Mouse (Mus musculus) intestine, postnatal 0 days (tissue): ENCODE data around the gene Gm47283. TPM values are rescaled to one million over a fixed set of nuclear protein-coding genes. Genes with fewer than 3 reads are reported as not detected.
"Not testable (repeated sequence)": the region's sequence is repeated elsewhere in the genome, so short reads cannot be mapped to it uniquely, and the experiment has no call there.

Experiments
- ATAC-seq: fragments of 200-750 bp; cut with Nextera tagmentation; 2 replicates; pipeline ENCODE4 v1.8.0; 2017; ENCODE audit warnings: mild to moderate bottlenecking, moderate TSS enrichment, moderate library complexity
- H3K27ac ChIP-seq: fragments of 300-500 bp; sonication (generic); 2 replicates; pipeline ENCODE4 v1.5.1; 2014; ENCODE audit warnings: mild to moderate bottlenecking, low read depth, low read length, moderate library complexity
- H3K27me3 ChIP-seq: fragments of 300-500 bp; sonication (generic); replicated peaks from 2 replicates; pipeline ENCODE4 v1.6.1; 2014; ENCODE audit warnings: low read length, mixed read lengths; ENCODE audit not compliant: control insufficient read depth, insufficient read depth
- H3K36me3 ChIP-seq: fragments of 300-500 bp; sonication (generic); 2 replicates; pipeline ENCODE4 v1.6.1; 2014; ENCODE audit warnings: mild to moderate bottlenecking, moderate library complexity; ENCODE audit not compliant: control insufficient read depth, insufficient read depth
- H3K4me1 ChIP-seq: fragments of 300-500 bp; sonication (generic); replicated peaks from 2 replicates; pipeline ENCODE4 v1.6.1; 2014; ENCODE audit warnings: antibody characterized with exemption, low read length, mixed read lengths; ENCODE audit not compliant: control insufficient read depth, insufficient read depth
- H3K4me2 ChIP-seq: fragments of 300-500 bp; sonication (generic); replicated peaks from 2 replicates; pipeline ENCODE4 v1.6.1; 2014; ENCODE audit warnings: low read depth, mild to moderate bottlenecking, moderate library complexity
- H3K4me3 ChIP-seq: fragments of 300-500 bp; sonication (generic); 2 replicates; pipeline ENCODE4 v1.5.1; 2014; ENCODE audit warnings: low read depth, low read length
- H3K9ac ChIP-seq: fragments of 300-500 bp; sonication (generic); 2 replicates; pipeline ENCODE4 v1.6.1; 2014; ENCODE audit warnings: mild to moderate bottlenecking, low read depth, low read length
- H3K9me3 ChIP-seq: fragments of 300-500 bp; sonication (generic); 2 replicates; pipeline ENCODE4 v1.6.1; 2016; ENCODE audit warnings: mixed run types; ENCODE audit not compliant: control insufficient read depth
- WGBS: fragments of 180-500 bp; shearing (Covaris S2); extraction: QIAGEN DNeasy Blood & Tissue Kit; methylation state at CpG from one replicate; pipeline ENCODE4 v1.1.7; 2014; 5-methylcytosine and 5-hydroxymethylcytosine counted together
- polyA plus RNA-seq: library from polyadenylated mRNA; unstranded; fragments of >200 nt; fragmentation: Nextera tagmentation; extraction: Ambion mirVana; gene quantifications from 2 replicates; pipeline ENCODE4 v1.2.1, GENCODE M21; 2015

The Gm47283 gene
- polyA plus RNA-seq, 1 experiment from 2014 or later: not detected

DNA sequence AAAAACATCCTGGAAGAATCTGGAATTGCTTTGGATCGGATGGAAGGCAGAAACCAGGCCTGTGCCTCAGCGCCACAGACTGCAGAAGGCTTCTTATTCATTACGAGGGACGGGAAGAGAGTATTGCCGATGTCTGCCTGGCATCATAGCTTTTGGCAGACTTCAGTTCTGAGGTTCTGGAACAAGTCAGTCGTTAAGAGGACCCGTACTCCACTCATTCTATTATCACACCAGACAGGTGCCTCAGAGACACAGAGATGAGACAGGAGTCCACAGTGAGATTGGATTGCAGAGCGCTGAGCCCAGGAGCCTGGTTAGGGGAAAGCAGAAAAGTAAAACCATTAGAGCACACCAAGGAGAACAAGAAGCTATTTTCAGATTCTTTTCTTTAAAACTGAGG lies 29.8 kb upstream of the Gm47283 start, which contains the start of gene Gm21860:
TSS of gene Gm21860 (minus strand) at position 101 of the 400 bp plus-strand sequence.
- not testable (repeated sequence) for H3K27me3 ChIP-seq, H3K4me2 ChIP-seq, H3K4me1 ChIP-seq, H3K4me3 ChIP-seq, H3K27ac ChIP-seq, H3K9me3 ChIP-seq, H3K36me3 ChIP-seq, H3K9ac ChIP-seq, ATAC-seq
- no CpG with 5 or more reads among the region's 8 CpGs for WGBS

DNA sequence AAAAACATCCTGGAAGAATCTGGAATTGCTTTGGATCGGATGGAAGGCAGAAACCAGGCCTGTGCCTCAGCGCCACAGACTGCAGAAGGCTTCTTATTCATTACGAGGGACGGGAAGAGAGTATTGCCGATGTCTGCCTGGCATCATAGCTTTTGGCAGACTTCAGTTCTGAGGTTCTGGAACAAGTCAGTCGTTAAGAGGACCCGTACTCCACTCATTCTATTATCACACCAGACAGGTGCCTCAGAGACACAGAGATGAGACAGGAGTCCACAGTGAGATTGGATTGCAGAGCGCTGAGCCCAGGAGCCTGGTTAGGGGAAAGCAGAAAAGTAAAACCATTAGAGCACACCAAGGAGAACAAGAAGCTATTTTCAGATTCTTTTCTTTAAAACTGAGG lies 54.5 kb downstream of the Gm47283 start, which contains the start of gene Gm21748:
TSS of gene Gm21748 (minus strand) at position 101 of the 400 bp plus-strand sequence.
- ATAC-seq, H3K4me3 ChIP-seq, H3K9me3 ChIP-seq, H3K9ac ChIP-seq, H3K4me1 ChIP-seq, H3K27me3 ChIP-seq, H3K36me3 ChIP-seq, H3K27ac ChIP-seq, H3K4me2 ChIP-seq: not testable (repeated sequence)
- WGBS: no CpG with 5 or more reads among the region's 8 CpGs

Other genes starting within 250 kb of the Gm47283 start
- gene Gm21860, start 29.9 kb upstream of the Gm47283 start, polyA plus RNA-seq: not detected in 2 replicates
- not detected in 2 replicates for gene Gm21748, start 54.4 kb downstream of the Gm47283 start, polyA plus RNA-seq